Mouse (Mus musculus): ENCODE measurements at regions not wholly inside any gene's neighbourhood (a gene's known extent, or its start where the extent isn't known, plus 50 kb on each side); places are given as distances from the start of the nearest gene placed in this dataset.
A peak's percentile ranks its signal among the peaks of the same experiment; 100 is the strongest.

GRCm38 (mm10) chr2:160440236-160440635 lies 73.4 kb upstream of the Mafb start:
- TF ChIP-seq CTCF (IDR thresholded peaks at IDR 0.05; ENCODE audit: low read depth) = no peak
- H3K36me3 ChIP-seq (ENCODE audit: insufficient read depth) = no peaks in the 10 kb centered on the region
- no peaks in the 10 kb centered on the region for H3K27me3 ChIP-seq (ENCODE audit: insufficient read depth, low read length)
- H3K4me2 ChIP-seq (ENCODE audit: low read depth) = no peak overlapping the region
- no peak overlapping the region for H3K27ac ChIP-seq (ENCODE audit: low read depth, low read length)
- no peaks in the 10 kb centered on the region; the same call in 1 of the 2 replicates for H3K4me1 ChIP-seq (ENCODE audit: insufficient read depth)
- WGBS = 36% methylated on average over 9 of the region's 9 CpGs
- DNase-seq = no peak
- H3K9ac ChIP-seq = no peak overlapping the region
- H3K9me3 ChIP-seq (ENCODE audit: low read length) = no peaks in the 10 kb centered on the region
- ATAC-seq = no peak; the same call in 1 of the 2 replicates
- no peak overlapping the region for H3K4me3 ChIP-seq (ENCODE audit: low read depth, low read length)

DNA sequence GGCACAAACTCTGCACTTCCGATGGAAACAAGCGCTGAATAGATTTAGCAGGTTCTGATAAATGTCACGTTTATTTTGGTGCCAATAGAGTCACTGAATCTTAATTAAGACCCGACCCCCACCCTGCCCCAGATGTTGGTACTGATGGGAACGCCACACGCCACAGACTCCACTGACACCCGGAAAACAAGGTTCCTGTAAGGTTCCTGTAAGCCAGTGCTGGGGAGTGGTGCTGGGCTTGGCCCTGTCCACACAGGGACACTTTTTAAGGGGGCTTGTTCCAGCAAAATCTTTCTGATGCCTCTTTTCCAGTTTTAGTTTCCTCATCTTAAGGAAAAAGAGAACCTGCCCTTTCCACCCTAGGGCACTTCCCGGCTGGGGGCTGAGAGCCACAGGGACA lies 84.2 kb upstream of the Mafb start:
- Histone ChIP-seq H3K9ac (no peak overlapping the region), H3K9me3 (ENCODE audit: low read length) (no peaks in the 10 kb centered on the region), H3K4me2 (ENCODE audit: low read depth) (peak overlapping the region; percentile 65), H3K4me1 (ENCODE audit: insufficient read depth) (peaks cover 8% of the 10 kb centered on the region; the same call in 1 of the 2 replicates), H3K4me3 (ENCODE audit: low read depth, low read length) (peak overlapping the region; percentile 34; the same call in 1 of the 2 replicates), H3K27ac (ENCODE audit: low read depth, low read length) (no peak overlapping the region), H3K36me3 (ENCODE audit: insufficient read depth) (no peaks in the 10 kb centered on the region), H3K27me3 (ENCODE audit: insufficient read depth, low read length) (no peaks in the 10 kb centered on the region)
- DNase-seq (no peak), ATAC-seq (peak; percentile 46)
- TF ChIP-seq CTCF (IDR thresholded peaks at IDR 0.05; ENCODE audit: low read depth) = no peak
- 9% methylated on average over 8 of the region's 8 CpGs for WGBS

DNA sequence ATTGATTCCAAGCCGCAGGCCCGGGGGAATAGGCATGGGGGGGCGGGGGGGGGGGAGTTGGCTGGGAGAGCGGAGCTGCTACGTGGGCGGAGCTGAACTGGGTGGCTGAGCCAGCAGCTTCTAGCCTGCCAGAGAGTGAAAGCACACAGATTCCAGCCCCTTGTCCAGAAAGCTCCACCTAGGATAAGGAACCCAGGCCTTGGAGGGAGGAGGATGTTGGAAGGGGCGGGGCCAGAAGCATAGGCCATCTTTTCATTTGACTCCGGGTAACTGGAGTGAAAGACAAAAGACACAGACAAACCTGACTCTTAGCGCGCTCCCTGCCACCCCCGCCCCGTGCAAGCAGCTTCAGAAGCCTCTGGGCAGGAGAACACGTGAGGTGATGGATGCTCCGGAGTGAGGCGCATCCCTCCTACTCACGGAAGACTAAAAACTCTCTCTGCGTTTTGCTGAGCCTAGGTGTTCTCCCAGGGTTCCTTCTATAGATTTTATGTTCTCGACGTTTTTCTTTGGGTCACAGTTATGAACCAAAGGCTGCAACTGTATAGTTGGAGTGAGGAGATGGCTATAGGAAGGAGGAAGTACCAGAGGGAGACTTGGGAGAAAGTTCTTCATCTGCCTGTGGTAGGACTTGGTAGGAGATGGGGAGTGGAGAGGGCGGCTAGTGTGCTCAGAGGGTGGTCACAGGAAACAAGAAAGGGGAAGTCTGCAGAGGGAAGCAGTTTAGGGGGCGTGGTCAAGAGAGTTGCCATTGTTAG lies 84.8 kb upstream of the Mafb start:
- WGBS = 1% methylated on average over 21 of the region's 21 CpGs
- TF ChIP-seq CTCF (IDR thresholded peaks at IDR 0.05; ENCODE audit: low read depth) = no peak
- peak overlapping the region; percentile 34 for H3K4me3 ChIP-seq (ENCODE audit: low read depth, low read length)
- H3K36me3 ChIP-seq (ENCODE audit: insufficient read depth) = no peaks in the 10 kb centered on the region
- H3K4me1 ChIP-seq (ENCODE audit: insufficient read depth) = peaks cover 8% of the 10 kb centered on the region; the same call in 1 of the 2 replicates
- H3K4me2 ChIP-seq (ENCODE audit: low read depth) = peak overlapping the region; percentile 65
- peak overlapping the region; percentile 50 for H3K27ac ChIP-seq (ENCODE audit: low read depth, low read length)
- H3K27me3 ChIP-seq (ENCODE audit: insufficient read depth, low read length) = no peaks in the 10 kb centered on the region
- DNase-seq (peak; percentile 61), ATAC-seq (peak; percentile 91)
- peak overlapping the region; percentile 51 for H3K9ac ChIP-seq
- H3K9me3 ChIP-seq (ENCODE audit: low read length) = no peaks in the 10 kb centered on the region

GRCm38 (mm10) chr2:160452239-160452530 lies 85.3 kb upstream of the Mafb start:
- Histone ChIP-seq H3K4me3 (ENCODE audit: low read depth, low read length) (peak overlapping the region; percentile 34; the same call in 1 of the 2 replicates), H3K4me2 (ENCODE audit: low read depth) (peak overlapping the region; percentile 65), H3K27ac (ENCODE audit: low read depth, low read length) (no peak overlapping the region), H3K9me3 (ENCODE audit: low read length) (no peaks in the 10 kb centered on the region), H3K9ac (no peak overlapping the region), H3K27me3 (ENCODE audit: insufficient read depth, low read length) (no peaks in the 10 kb centered on the region), H3K4me1 (ENCODE audit: insufficient read depth) (peaks cover 8% of the 10 kb centered on the region; the same call in 1 of the 2 replicates), H3K36me3 (ENCODE audit: insufficient read depth) (no peaks in the 10 kb centered on the region)
- TF ChIP-seq CTCF (IDR thresholded peaks at IDR 0.05; ENCODE audit: low read depth) = no peak
- 19% methylated on average over 6 of the region's 6 CpGs for WGBS
- DNase-seq = no peak
- no peak for ATAC-seq

DNA sequence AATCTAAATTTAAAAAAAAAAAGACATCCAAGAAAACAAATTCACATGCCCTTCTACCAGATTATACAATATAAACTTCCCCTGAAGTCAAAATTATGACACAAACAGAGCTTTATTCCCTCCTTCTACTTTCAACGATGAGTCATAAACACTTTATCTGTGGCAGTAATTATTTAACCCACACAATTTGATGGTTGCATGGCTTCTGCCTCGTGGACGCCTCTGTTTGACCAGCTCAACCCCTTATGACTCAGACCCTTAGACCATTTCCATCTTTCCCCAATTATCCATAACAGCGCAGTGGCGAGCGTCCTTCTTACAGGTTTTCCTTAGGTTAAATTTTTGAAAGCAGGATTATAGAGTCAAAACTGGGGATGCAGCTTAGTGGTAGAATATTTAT lies 85.9 kb upstream of the Mafb start:
- TF ChIP-seq CTCF (IDR thresholded peaks at IDR 0.05; ENCODE audit: low read depth) = no peak
- no peak for ATAC-seq
- DNase-seq = no peak
- H3K9me3 ChIP-seq (ENCODE audit: low read length) = no peaks in the 10 kb centered on the region
- 88% methylated on average over 6 of the region's 6 CpGs for WGBS
- H3K4me2 ChIP-seq (ENCODE audit: low read depth) = no peak overlapping the region
- H3K27me3 ChIP-seq (ENCODE audit: insufficient read depth, low read length) = no peaks in the 10 kb centered on the region
- no peaks in the 10 kb centered on the region for H3K36me3 ChIP-seq (ENCODE audit: insufficient read depth)
- H3K4me3 ChIP-seq (ENCODE audit: low read depth, low read length) = no peak overlapping the region
- no peak overlapping the region for H3K9ac ChIP-seq
- H3K4me1 ChIP-seq (ENCODE audit: insufficient read depth) = peaks cover 8% of the 10 kb centered on the region; the same call in 1 of the 2 replicates
- no peak overlapping the region for H3K27ac ChIP-seq (ENCODE audit: low read depth, low read length)

GRCm38 (mm10) chr2:160455617-160456016 lies 88.8 kb upstream of the Mafb start:
- H3K27ac ChIP-seq (ENCODE audit: low read depth, low read length) = no peak overlapping the region

DNA sequence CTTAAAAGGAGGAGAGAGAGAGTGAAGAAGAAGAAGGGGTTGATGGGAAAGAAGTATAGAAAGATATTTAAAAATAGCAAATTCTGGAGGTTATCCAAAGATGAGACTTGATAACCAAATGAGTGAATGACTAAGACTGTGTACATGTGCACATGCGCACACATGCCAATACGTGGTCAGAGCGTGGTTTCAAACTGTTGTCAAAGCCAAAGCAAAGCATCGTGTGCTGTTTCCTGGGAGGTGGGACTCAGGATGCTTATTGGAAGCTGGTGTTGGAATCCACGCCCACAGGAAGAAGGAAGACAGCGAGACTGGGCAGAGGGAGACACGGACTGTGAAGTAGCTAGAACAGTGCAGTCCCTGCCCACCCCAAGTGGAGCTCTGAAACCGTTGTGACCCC lies 89.8 kb upstream of the Mafb start:
- Histone ChIP-seq H3K4me3 (ENCODE audit: low read depth, low read length) (no peak overlapping the region), H3K4me1 (ENCODE audit: insufficient read depth) (peaks cover 7% of the 10 kb centered on the region; the same call in 1 of the 2 replicates), H3K9ac (no peak overlapping the region), H3K27me3 (ENCODE audit: insufficient read depth, low read length) (no peaks in the 10 kb centered on the region), H3K36me3 (ENCODE audit: insufficient read depth) (no peaks in the 10 kb centered on the region), H3K27ac (ENCODE audit: low read depth, low read length) (no peak overlapping the region), H3K9me3 (ENCODE audit: low read length) (no peaks in the 10 kb centered on the region), H3K4me2 (ENCODE audit: low read depth) (no peak overlapping the region)
- DNase-seq (no peak), ATAC-seq (no peak)
- WGBS = 79% methylated on average over 8 of the region's 8 CpGs
- no peak for TF ChIP-seq CTCF (IDR thresholded peaks at IDR 0.05; ENCODE audit: low read depth)

More at GRCm38 (mm10) chr2:160455617-160456016, 88.8 kb upstream of the Mafb start:
- WGBS = 47% methylated on average over 10 of the region's 10 CpGs
- no peaks in the 10 kb centered on the region for H3K9me3 ChIP-seq (ENCODE audit: low read length)
- no peaks in the 10 kb centered on the region for H3K36me3 ChIP-seq (ENCODE audit: insufficient read depth)
- TF ChIP-seq CTCF (IDR thresholded peaks at IDR 0.05; ENCODE audit: low read depth) = no peak
- H3K9ac ChIP-seq = no peak overlapping the region
- H3K4me2 ChIP-seq (ENCODE audit: low read depth) = no peak overlapping the region
- H3K4me1 ChIP-seq (ENCODE audit: insufficient read depth) = peaks cover 8% of the 10 kb centered on the region; the same call in 1 of the 2 replicates
- DNase-seq (peak; percentile 15), ATAC-seq (peak; percentile 19; the same call in 1 of the 2 replicates)
- H3K27me3 ChIP-seq (ENCODE audit: insufficient read depth, low read length) = no peaks in the 10 kb centered on the region
- H3K4me3 ChIP-seq (ENCODE audit: low read depth, low read length) = no peak overlapping the region
